Mouse (Mus musculus): ENCODE measurements around the gene Por. TPM values are rescaled to one million over a fixed set of nuclear protein-coding genes. Genes with fewer than 3 reads are reported as not detected.

Gene Por
- polyA plus RNA-seq, 1 experiment from 2014 or later = 106 TPM

DNA sequence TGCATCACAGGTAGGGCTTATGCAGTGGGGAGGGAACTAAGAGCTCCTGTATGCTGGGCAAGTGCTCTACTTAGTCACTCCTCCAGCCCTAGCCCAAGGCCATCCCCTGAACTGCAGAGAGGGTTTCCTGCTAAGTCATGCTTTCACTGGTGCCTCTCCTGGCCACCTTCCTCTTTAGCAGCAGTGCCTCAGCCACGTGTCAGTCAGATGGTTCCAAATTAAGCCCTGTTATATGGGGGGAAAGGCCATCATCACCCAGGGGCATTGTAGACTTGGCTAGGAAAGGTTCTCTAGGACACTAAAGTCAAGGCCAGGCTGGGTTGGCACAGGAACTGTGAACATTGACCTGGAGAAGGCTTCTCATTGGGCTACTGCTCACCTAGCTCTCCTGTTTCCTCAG lies 38.0 kb downstream of the Por start:
- 46% methylated on average over 1 of the region's 1 CpGs for WGBS
- H3K4me2 ChIP-seq = no peak overlapping the region
- H3K9me3 ChIP-seq = no peaks in the 10 kb centered on the region
- no peaks in the 10 kb centered on the region for H3K27me3 ChIP-seq
- H3K4me3 ChIP-seq = no peak overlapping the region
- ATAC-seq (ENCODE audit: low FRiP score, low read depth) = no peak
- no peak overlapping the region for H3K27ac ChIP-seq (replicated peaks)
- no peak overlapping the region for H3K9ac ChIP-seq
- H3K36me3 ChIP-seq = 0 out of 2 replicates have a peak, but pooled peaks cover 3% of the 10 kb centered on the region
- no peaks in the 10 kb centered on the region; the same call in 1 of the 2 replicates for H3K4me1 ChIP-seq (replicated peaks)

DNA sequence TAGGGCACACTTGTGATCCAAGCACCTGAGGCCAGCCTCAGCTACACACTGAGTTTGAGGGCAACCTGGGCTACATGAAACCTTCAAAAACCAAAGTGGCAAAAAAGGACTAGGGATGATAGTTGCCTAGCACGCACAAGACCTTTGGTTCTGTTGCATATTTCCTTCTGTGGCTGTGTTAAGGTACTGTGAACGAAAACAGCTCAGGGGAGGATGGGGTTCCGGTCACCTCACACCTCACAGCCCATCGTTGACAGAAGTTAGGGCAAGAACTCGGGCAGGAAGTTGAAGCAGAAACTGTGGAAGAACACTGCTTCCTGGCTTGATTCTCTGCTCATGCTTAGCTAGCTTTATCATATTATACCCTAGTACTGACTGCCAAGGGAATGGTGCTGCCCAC lies 39.9 kb downstream of the Por start:
- no peaks in the 10 kb centered on the region for H3K27me3 ChIP-seq
- no peak overlapping the region for H3K4me2 ChIP-seq
- peaks cover 11% of the 10 kb centered on the region for H3K4me1 ChIP-seq (replicated peaks)
- no peak for ATAC-seq (ENCODE audit: low FRiP score, low read depth)
- no peak overlapping the region for H3K9ac ChIP-seq
- H3K27ac ChIP-seq (replicated peaks) = no peak overlapping the region
- WGBS = 96% methylated on average over 5 of the region's 5 CpGs
- H3K9me3 ChIP-seq = no peaks in the 10 kb centered on the region
- 0 out of 2 replicates have a peak, but pooled peaks cover 3% of the 10 kb centered on the region for H3K36me3 ChIP-seq
- H3K4me3 ChIP-seq = no peak overlapping the region

DNA sequence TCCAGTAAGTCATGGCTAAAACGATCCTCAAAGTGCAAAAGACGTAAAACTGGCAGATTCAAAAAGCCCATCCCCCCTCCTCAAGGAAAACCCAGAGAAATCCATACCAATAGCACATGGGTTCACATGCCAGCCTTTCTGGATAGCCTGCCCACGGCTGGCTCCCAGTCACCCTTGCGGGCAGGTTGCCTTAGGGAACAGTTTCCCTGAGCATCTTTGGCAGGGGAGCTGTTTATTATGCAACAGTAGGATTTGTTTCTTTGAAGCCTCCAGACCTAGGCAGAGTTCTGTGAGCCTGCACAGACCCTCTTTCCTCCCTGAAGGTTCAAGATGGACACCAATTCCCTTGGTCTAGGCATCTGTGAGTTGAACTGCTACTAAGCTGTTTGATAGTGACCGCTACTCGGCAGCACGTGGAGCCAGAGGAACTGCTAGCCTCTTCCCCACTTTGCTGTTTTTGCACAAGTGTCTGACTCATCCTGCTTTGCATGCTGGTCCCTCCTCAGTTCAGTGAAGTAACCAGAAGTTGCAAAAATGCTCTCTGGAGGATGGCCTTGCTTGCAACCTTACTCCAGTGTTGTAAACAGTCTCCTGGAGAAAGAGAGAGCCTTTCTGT lies 40.9 kb downstream of the Por start:
- Histone ChIP-seq H3K27ac (replicated peaks) (no peak overlapping the region), H3K9me3 (no peaks in the 10 kb centered on the region), H3K9ac (no peak overlapping the region), H3K4me1 (replicated peaks) (peaks cover 11% of the 10 kb centered on the region), H3K4me3 (no peak overlapping the region), H3K4me2 (no peak overlapping the region), H3K36me3 (0 out of 2 replicates have a peak, but pooled peaks cover 5% of the 10 kb centered on the region), H3K27me3 (no peaks in the 10 kb centered on the region)
- ATAC-seq (ENCODE audit: low FRiP score, low read depth) = no peak
- WGBS = 90% methylated on average over 7 of the region's 7 CpGs

DNA sequence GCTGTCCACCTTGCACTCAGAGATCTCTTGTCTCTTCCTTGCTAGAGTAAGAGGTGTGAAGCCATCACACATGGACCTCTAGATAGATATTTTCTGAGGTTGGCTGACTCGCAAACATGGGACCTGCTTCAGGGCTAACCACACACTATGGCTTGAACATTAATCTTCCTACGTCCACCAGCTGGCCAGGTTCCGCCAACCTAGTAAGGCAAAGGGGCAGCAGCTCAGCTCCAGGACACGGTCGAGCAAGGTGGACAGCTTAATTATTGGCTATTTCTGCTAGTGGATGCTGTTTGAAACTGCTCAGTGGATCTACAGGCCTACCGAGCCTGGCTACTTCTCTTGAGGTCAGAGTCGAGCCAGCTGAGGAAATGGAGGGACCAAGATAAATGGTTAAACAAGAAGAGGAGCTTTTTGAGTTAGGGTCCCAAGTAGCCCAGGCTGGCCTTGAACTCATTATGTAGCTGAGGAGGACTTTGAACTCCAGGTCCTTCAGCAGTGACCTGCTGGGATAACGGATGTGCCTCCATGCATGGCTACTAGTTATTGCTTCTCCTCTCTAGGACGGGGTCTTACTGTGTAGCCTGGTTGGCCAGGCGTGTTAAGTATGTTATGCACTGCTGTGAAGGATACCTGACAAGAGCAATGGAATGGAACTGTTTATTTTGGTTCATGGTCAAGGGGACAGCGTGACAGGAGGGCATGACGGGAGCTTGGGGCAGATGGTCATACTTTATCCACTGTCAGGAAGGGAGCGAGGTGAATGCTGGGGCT lies 41.9 kb downstream of the Por start:
- H3K4me2 ChIP-seq = no peak overlapping the region
- H3K4me1 ChIP-seq (replicated peaks) = peaks cover 11% of the 10 kb centered on the region
- H3K9ac ChIP-seq = no peak overlapping the region
- no peak for ATAC-seq (ENCODE audit: low FRiP score, low read depth)
- no peak overlapping the region for H3K27ac ChIP-seq (replicated peaks)
- no peaks in the 10 kb centered on the region for H3K27me3 ChIP-seq
- H3K36me3 ChIP-seq = 0 out of 2 replicates have a peak, but pooled peaks cover 9% of the 10 kb centered on the region
- no peaks in the 10 kb centered on the region for H3K9me3 ChIP-seq
- 92% methylated on average over 13 of the region's 13 CpGs for WGBS
- H3K4me3 ChIP-seq = no peak overlapping the region

DNA sequence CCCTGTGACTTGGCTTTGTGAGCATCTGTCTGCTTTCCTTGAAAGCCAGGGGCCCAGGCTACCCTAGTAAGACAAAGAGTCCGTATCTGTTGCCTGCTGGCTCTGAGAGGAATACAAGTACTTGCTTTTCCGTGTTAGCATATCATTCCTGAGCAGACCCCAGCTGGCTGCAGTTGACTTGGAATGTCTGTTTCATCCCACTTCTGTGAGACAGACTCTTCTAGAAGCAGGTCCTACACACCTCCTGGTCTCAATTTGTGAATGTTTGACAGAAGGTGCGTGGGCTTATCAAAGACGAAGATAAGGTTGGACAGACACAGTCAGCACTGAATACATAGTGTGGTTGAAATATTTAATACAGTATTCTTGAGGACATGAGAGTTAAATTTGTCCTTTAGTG lies 43.0 kb downstream of the Por start:
- H3K36me3 ChIP-seq = peaks cover 15% of the 10 kb centered on the region
- 65% methylated on average over 4 of the region's 4 CpGs for WGBS
- no peak overlapping the region for H3K4me3 ChIP-seq
- no peak overlapping the region for H3K4me2 ChIP-seq
- no peak overlapping the region for H3K9ac ChIP-seq
- no peak for ATAC-seq (ENCODE audit: low FRiP score, low read depth)
- no peaks in the 10 kb centered on the region for H3K9me3 ChIP-seq
- H3K4me1 ChIP-seq (replicated peaks) = peaks cover 11% of the 10 kb centered on the region
- H3K27me3 ChIP-seq = no peaks in the 10 kb centered on the region
- H3K27ac ChIP-seq (replicated peaks) = no peak overlapping the region

DNA sequence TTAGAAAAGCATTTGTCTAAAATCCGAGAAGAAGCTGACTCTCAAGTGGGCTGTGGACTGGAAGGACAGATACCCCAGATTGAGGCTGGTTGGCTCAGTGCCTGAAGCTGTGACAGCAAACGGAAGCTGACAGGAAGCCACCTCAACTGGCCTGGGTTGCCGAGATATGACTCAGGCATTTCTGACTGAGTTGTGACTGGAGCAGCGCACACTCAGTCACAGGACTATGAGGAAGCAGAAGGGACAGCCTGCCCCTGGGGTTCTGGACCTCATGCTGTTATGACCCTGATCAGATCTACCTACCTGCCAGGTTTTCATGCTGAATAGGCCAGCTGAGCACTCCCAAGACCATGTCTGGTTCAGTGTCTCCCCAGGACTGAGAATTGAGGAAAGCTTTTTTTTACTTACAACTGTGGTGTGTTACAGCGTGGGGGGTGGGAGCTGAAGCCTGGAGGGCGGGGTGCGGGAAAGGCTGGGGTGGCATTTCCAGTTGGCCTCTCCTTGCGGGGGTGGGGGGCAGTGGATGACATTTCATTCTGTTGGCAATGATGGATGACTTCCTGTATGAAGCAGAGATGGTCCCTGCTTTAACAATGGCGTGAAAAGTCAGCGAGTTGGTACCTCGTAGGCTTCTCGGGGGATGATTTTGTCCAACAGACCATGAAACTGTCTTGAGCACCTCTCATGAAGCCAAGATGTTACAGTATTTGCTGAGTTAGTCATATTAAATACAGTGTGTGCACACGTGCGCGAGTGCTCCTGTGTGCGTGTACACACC lies 43.8 kb downstream of the Por start:
- H3K4me3 ChIP-seq = no peak overlapping the region
- no peak for ATAC-seq (ENCODE audit: low FRiP score, low read depth)
- H3K36me3 ChIP-seq = peaks cover 15% of the 10 kb centered on the region
- H3K27me3 ChIP-seq = no peaks in the 10 kb centered on the region
- no peak overlapping the region for H3K9ac ChIP-seq
- no peaks in the 10 kb centered on the region for H3K9me3 ChIP-seq
- H3K4me1 ChIP-seq (replicated peaks) = peaks cover 11% of the 10 kb centered on the region
- H3K27ac ChIP-seq (replicated peaks) = no peak overlapping the region
- no peak overlapping the region for H3K4me2 ChIP-seq
- 54% methylated on average over 16 of the region's 16 CpGs for WGBS

DNA sequence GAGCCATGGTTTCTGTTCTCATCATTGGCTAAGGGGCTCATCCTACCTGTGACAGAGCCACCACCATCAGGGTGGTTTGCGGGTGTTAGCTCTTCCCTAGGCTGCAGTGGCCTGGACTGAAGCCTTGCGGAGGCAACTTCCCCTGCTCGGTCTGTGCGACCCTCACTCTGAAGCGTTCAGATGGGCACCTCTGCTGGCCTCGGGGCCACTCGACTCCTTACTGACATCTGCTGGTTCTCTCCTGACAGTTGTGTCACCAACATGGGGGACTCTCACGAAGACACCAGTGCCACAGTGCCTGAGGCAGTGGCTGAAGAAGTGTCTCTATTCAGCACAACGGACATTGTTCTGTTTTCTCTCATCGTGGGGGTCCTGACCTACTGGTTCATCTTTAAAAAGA lies 45.8 kb downstream of the Por start:
- no peaks in the 10 kb centered on the region for H3K27me3 ChIP-seq
- peaks cover 12% of the 10 kb centered on the region for H3K36me3 ChIP-seq
- no peaks in the 10 kb centered on the region for H3K9me3 ChIP-seq
- 56% methylated on average over 10 of the region's 10 CpGs for WGBS
- no peak for ATAC-seq (ENCODE audit: low FRiP score, low read depth)
- H3K27ac ChIP-seq (replicated peaks) = no peak overlapping the region
- no peak overlapping the region for H3K9ac ChIP-seq
- H3K4me2 ChIP-seq = no peak overlapping the region
- H3K4me1 ChIP-seq (replicated peaks) = peaks cover 11% of the 10 kb centered on the region
- no peak overlapping the region for H3K4me3 ChIP-seq

DNA sequence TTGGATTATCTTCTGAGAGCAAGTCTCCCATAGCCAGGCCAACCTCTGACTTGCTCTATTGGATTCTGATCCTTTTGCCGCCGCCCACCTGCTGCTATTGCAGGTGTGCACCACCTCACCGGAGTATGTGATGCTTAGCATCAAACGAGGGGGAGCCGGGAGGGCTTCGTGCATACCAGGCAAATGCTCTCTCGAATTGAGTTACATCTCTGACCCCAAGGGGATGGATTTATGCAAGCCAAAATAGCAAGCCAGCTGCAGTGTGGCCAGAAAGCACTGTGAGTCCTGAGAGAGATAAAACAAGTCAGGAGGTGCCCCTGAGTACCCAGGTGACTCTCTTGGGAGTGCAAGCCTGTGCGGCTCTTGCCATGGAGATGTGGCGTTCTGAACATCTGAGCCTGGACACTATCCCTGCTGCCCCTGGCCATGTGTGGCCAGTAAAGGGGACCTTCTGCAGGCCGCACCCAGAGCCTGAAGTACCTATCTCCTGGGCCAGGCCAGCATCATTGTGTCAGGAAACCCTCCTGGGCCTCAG lies 49.8 kb downstream of the Por start:
- H3K36me3 ChIP-seq = peaks cover 12% of the 10 kb centered on the region
- H3K4me3 ChIP-seq = no peak overlapping the region
- H3K27me3 ChIP-seq = no peaks in the 10 kb centered on the region
- no peak for ATAC-seq (ENCODE audit: low FRiP score, low read depth)
- WGBS = 84% methylated on average over 10 of the region's 10 CpGs
- no peak overlapping the region for H3K9ac ChIP-seq
- H3K9me3 ChIP-seq = no peaks in the 10 kb centered on the region
- peaks cover 13% of the 10 kb centered on the region for H3K4me1 ChIP-seq (replicated peaks)
- no peak overlapping the region for H3K4me2 ChIP-seq
- no peak overlapping the region for H3K27ac ChIP-seq (replicated peaks)

DNA sequence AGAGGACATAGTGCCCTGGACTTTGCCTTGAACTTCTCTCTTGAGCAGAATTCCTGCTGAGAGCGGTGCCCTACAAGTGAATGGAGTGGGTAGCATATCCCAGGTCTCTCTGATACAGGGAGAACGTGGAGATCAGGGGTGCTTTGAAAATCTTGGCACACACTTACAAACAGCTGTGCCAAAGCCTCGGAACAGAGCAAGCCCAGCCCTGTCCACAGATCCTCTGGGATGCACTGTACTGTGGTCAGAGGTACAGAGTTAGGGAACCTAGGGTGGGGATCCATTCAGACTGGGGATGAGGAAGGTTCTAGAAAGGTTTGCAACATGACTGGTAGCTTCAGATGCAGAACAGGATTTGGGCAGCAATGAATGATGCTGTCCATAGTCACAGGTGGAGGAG lies 50.3 kb downstream of the Por start:
- no peaks in the 10 kb centered on the region for H3K9me3 ChIP-seq
- 60% methylated on average over 3 of the region's 3 CpGs for WGBS
- no peak overlapping the region for H3K4me3 ChIP-seq
- H3K27me3 ChIP-seq = no peaks in the 10 kb centered on the region
- no peak overlapping the region for H3K4me2 ChIP-seq
- no peak overlapping the region for H3K9ac ChIP-seq
- H3K36me3 ChIP-seq = peaks cover 12% of the 10 kb centered on the region
- H3K4me1 ChIP-seq (replicated peaks) = peaks cover 18% of the 10 kb centered on the region
- no peak overlapping the region for H3K27ac ChIP-seq (replicated peaks)
- no peak for ATAC-seq (ENCODE audit: low FRiP score, low read depth)

DNA sequence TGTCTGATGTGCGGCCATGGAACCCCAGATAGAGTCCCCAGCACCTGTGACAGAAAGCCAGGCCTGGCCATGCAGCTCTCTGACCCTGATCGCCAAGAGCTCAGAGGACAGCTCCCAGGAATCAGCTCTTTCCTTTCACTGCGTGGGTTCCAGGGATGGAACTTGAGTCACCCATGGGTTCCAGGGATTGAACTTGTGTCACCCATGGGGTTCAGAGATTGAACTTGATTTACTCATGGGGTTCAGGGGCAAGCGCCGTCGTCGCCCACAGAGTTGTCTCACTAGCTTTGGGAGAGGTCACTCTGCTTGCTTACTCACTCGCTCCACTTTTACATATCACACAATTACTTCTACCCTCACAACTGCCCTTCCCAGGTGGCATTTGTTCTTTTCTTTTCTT lies 51.2 kb downstream of the Por start:
- H3K27me3 ChIP-seq = no peaks in the 10 kb centered on the region
- H3K36me3 ChIP-seq = peaks cover 10% of the 10 kb centered on the region
- 90% methylated on average over 8 of the region's 8 CpGs for WGBS
- H3K4me1 ChIP-seq (replicated peaks) = peaks cover 28% of the 10 kb centered on the region
- no peak overlapping the region for H3K9ac ChIP-seq
- no peak for ATAC-seq (ENCODE audit: low FRiP score, low read depth)
- H3K9me3 ChIP-seq = no peaks in the 10 kb centered on the region
- no peak overlapping the region for H3K4me3 ChIP-seq
- no peak overlapping the region for H3K27ac ChIP-seq (replicated peaks)
- H3K4me2 ChIP-seq = no peak overlapping the region

DNA sequence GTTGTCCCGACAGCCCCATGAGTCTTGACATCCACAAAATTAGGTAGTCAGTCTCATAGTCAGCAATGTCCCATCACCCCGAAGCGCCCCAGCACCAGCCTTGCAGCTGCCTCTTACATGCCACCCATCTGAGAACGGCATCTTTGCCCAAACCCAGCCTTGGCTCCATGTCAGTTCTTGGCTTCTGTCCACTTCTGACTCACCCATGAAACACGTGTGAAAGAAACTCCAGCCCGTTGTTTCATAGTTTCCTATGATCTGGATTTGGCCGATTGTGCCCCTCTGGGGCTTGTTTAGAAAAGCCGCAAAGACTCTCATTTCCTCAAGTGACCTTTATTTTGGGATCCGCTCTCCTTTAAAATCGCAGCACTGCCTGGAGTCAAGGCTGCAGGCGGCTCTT lies 52.3 kb downstream of the Por start:
- peaks cover 6% of the 10 kb centered on the region for H3K36me3 ChIP-seq
- peaks cover 38% of the 10 kb centered on the region for H3K4me1 ChIP-seq (replicated peaks)
- H3K4me2 ChIP-seq = no peak overlapping the region
- no peak for ATAC-seq (ENCODE audit: low FRiP score, low read depth)
- WGBS = 72% methylated on average over 11 of the region's 11 CpGs
- no peaks in the 10 kb centered on the region for H3K9me3 ChIP-seq
- no peaks in the 10 kb centered on the region for H3K27me3 ChIP-seq
- no peak overlapping the region for H3K4me3 ChIP-seq
- no peak overlapping the region for H3K9ac ChIP-seq
- no peak overlapping the region for H3K27ac ChIP-seq (replicated peaks)
